Mouse (Mus musculus) ES-Bruce4 (cell line): ENCODE results near the gene Pomp.
A peak's percentile ranks its signal among the peaks of the same experiment; 100 is the strongest.

Source experiments
- CTCF ChIP-seq: IDR thresholded peaks from one replicate; pipeline ENCODE4 v1.8.1; 2011; ENCODE audit warnings: low read depth, low read length
- EP300 ChIP-seq: IDR thresholded peaks from 2 replicates; pipeline ENCODE4 v1.6.1; 2011; ENCODE audit warnings: low read depth, low read length; ENCODE audit not compliant: insufficient read depth
- POLR2A ChIP-seq: IDR thresholded peaks from one replicate; pipeline ENCODE4 v1.8.1; 2011; ENCODE audit warnings: low read length; ENCODE audit not compliant: insufficient read depth

GRCm38 (mm10) chr5:147816465-147816864, 43.8 kb upstream of the Pomp start:
- TF ChIP-seq CTCF (peak; percentile 56), POLR2A (no peak), EP300 (no peak)
